Mouse (Mus musculus): ENCODE results near the gene Snx30.

The Snx30 gene

GRCm38 (mm10) chr4:59870433-59870832 is 64.8 kb downstream of the Snx30 start:
- no peak for DNase-seq (ENCODE audit: extremely low read depth, low read depth)

- DNase-seq (ENCODE audit: extremely low read depth, low read depth), result peak; percentile 67
Measured at GRCm38 (mm10) chr4:59870859-59871591, 65.4 kb downstream of the Snx30 start.

GRCm38 (mm10) chr4:59873240-59873639 is 67.6 kb downstream of the Snx30 start:
- DNase-seq (ENCODE audit: extremely low read depth, low read depth), result no peak

- DNase-seq (ENCODE audit: extremely low read depth, low read depth), result no peak
Measured at GRCm38 (mm10) chr4:59873830-59874229, 68.2 kb downstream of the Snx30 start.

- no peak for DNase-seq (ENCODE audit: extremely low read depth, low read depth)
Measured at GRCm38 (mm10) chr4:59876570-59876969, 70.9 kb downstream of the Snx30 start.

- DNase-seq (ENCODE audit: extremely low read depth, low read depth), result no peak
Measured at GRCm38 (mm10) chr4:59877025-59877424, 71.4 kb downstream of the Snx30 start.

- no peak for DNase-seq (ENCODE audit: extremely low read depth, low read depth)
Measured at GRCm38 (mm10) chr4:59878595-59878994, 73.0 kb downstream of the Snx30 start.

GRCm38 (mm10) chr4:59879444-59879843 is 73.8 kb downstream of the Snx30 start:
- DNase-seq (ENCODE audit: extremely low read depth, low read depth), result no peak

- DNase-seq (ENCODE audit: extremely low read depth, low read depth), result no peak
Measured at GRCm38 (mm10) chr4:59880725-59881124, 75.1 kb downstream of the Snx30 start.

GRCm38 (mm10) chr4:59881210-59881609 is 75.6 kb downstream of the Snx30 start:
- no peak for DNase-seq (ENCODE audit: extremely low read depth, low read depth)

GRCm38 (mm10) chr4:59884136-59884696 is 78.6 kb downstream of the Snx30 start:
- DNase-seq (ENCODE audit: extremely low read depth, low read depth), result no peak

- no peak for DNase-seq (ENCODE audit: extremely low read depth, low read depth)
Measured at GRCm38 (mm10) chr4:59886281-59886680, 80.6 kb downstream of the Snx30 start.

GRCm38 (mm10) chr4:59887011-59887410 is 81.4 kb downstream of the Snx30 start:
- DNase-seq (ENCODE audit: extremely low read depth, low read depth), result no peak

- no peak for DNase-seq (ENCODE audit: extremely low read depth, low read depth)
Measured at GRCm38 (mm10) chr4:59888014-59888413, 82.4 kb downstream of the Snx30 start.

GRCm38 (mm10) chr4:59890086-59890600 is 84.5 kb downstream of the Snx30 start:
- DNase-seq (ENCODE audit: extremely low read depth, low read depth), result no peak

- DNase-seq (ENCODE audit: extremely low read depth, low read depth), result no peak
Measured at GRCm38 (mm10) chr4:59891723-59892416, 86.2 kb downstream of the Snx30 start.

GRCm38 (mm10) chr4:59892731-59893130 is 87.1 kb downstream of the Snx30 start:
- DNase-seq (ENCODE audit: extremely low read depth, low read depth), result no peak

- no peak for DNase-seq (ENCODE audit: extremely low read depth, low read depth)
Measured at GRCm38 (mm10) chr4:59894415-59894814, 88.8 kb downstream of the Snx30 start.

GRCm38 (mm10) chr4:59894977-59895575 is 89.4 kb downstream of the Snx30 start:
- DNase-seq (ENCODE audit: extremely low read depth, low read depth), result peak; percentile 65

- DNase-seq (ENCODE audit: extremely low read depth, low read depth), result no peak
Measured at GRCm38 (mm10) chr4:59896000-59896399, 90.4 kb downstream of the Snx30 start.

- no peak for DNase-seq (ENCODE audit: extremely low read depth, low read depth)
Measured at GRCm38 (mm10) chr4:59897814-59898520, 92.3 kb downstream of the Snx30 start.
